8 mouse cellular contexts compared by ENCODE assay signal in the genomic region with DNA sequence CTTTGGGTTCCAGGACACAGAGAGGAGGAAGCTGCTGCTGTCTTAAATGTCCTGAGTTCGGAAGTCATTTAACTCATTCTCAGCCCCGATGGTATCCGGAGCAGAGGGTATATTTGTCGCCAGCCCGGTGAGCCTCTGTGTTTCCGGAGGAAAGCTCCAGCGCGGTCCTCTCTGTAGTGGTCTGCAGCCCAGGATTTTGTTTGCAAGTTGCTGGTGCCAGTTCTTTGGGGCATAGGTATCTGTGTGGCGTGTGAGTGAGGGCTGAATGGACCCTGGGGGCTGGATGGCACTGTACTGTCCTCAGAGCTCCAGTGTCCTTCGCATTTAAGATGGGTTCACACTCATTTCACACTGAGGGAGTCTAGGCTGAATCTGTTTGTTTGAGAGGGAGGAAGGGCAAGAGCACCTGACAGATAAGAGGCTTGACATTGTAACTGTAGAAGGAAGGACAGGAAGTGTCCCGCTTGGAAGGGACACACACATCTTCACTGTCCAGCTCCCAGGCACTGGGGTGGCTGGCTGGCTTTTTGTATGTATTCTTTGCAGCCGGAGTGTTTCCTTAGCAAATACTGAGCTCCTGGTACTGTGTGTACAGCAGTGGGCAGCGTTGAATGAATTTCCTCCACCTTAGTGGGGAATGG. TPM values are rescaled to one million over a fixed set of nuclear protein-coding genes. Genes with fewer than 3 reads are reported as not detected.
DNase-seq lines count a peak whose midpoint lies in the region; ATAC-seq lines count a peak whose summit lies in the region.

No protein-coding gene starts in this region.

- DNase-seq in heart, adult 18-20 months, result peak; percentile 45 to 61
- no peak for DNase-seq in heart, postnatal 4 days
- DNase-seq in forebrain, embryonic 14.5 days (ENCODE audit: low spot score), result no peak
- DNase-seq in right cerebral cortex, adult 2 months (ENCODE audit: low spot score in 2 of 2), result no peak
- no peak for DNase-seq in frontal cortex, postnatal 14 days (ENCODE audit: low spot score in 2 of 2)

- H3K9me3 ChIP-seq in forebrain, embryonic 14.5 days (replicated peaks; ENCODE audit: control insufficient read depth, low read length), result no peaks in the 10 kb centered on the region
- no peaks in the 10 kb centered on the region for H3K9me3 ChIP-seq in intestine, embryonic 16.5 days (ENCODE audit: control insufficient read depth, low read length)
- no peaks in the 10 kb centered on the region for H3K9me3 ChIP-seq in midbrain, embryonic 15.5 days

- peaks cover 18% of the 10 kb centered on the region for H3K4me1 ChIP-seq in forebrain, embryonic 14.5 days (ENCODE audit: control insufficient read depth, insufficient read depth, low read length)
- peaks cover 37% of the 10 kb centered on the region for H3K4me1 ChIP-seq in intestine, embryonic 16.5 days (ENCODE audit: control insufficient read depth, insufficient read depth, low read length)
- peaks cover 29% of the 10 kb centered on the region for H3K4me1 ChIP-seq in midbrain, embryonic 15.5 days

- H3K27me3 ChIP-seq in forebrain, embryonic 14.5 days (replicated peaks; ENCODE audit: control insufficient read depth, insufficient read depth, low read length), result no peaks in the 10 kb centered on the region
- H3K27me3 ChIP-seq in intestine, embryonic 16.5 days (replicated peaks; ENCODE audit: control insufficient read depth, insufficient read depth, low read length), result no peaks in the 10 kb centered on the region
- H3K27me3 ChIP-seq in midbrain, embryonic 15.5 days (replicated peaks), result no peaks in the 10 kb centered on the region

- H3K27ac ChIP-seq in forebrain, embryonic 14.5 days (ENCODE audit: low read depth, low read length), result no peak overlapping the region; the same call in 1 of the 2 replicates
- peak overlapping the region; percentile 98 for H3K27ac ChIP-seq in intestine, embryonic 16.5 days (ENCODE audit: low read length)
- H3K27ac ChIP-seq in midbrain, embryonic 15.5 days, result 0 out of 2 replicates have a peak overlapping the region, but pooled peaks have one; percentile 36

- 48% methylated on average over 13 of the region's 13 CpGs for WGBS in forebrain, embryonic 14.5 days
- 24% methylated on average over 13 of the region's 13 CpGs for WGBS in intestine, embryonic 16.5 days
- WGBS in midbrain, embryonic 15.5 days, result 48% methylated on average over 13 of the region's 13 CpGs

- H3K4me2 ChIP-seq in forebrain, embryonic 14.5 days (ENCODE audit: low read length), result peak overlapping the region; percentile 32
- peak overlapping the region; percentile 67 for H3K4me2 ChIP-seq in intestine, embryonic 16.5 days (ENCODE audit: low read depth, low read length)
- H3K4me2 ChIP-seq in midbrain, embryonic 15.5 days, result peak overlapping the region; percentile 21

- H3K9ac ChIP-seq in forebrain, embryonic 14.5 days (ENCODE audit: low read length), result peak overlapping the region; percentile 49
- peak overlapping the region; percentile 72 for H3K9ac ChIP-seq in intestine, embryonic 16.5 days (ENCODE audit: low read depth, low read length)
- H3K9ac ChIP-seq in midbrain, embryonic 15.5 days, result no peak overlapping the region

- peak overlapping the region; percentile 11 for H3K4me3 ChIP-seq in forebrain, embryonic 14.5 days (ENCODE audit: low read depth, low read length)
- peak overlapping the region; percentile 52 for H3K4me3 ChIP-seq in intestine, embryonic 16.5 days (ENCODE audit: low read length)
- peak overlapping the region; percentile 9 for H3K4me3 ChIP-seq in midbrain, embryonic 15.5 days

- peak; percentile 16; the same call in 1 of the 2 replicates for ATAC-seq in forebrain, embryonic 14.5 days
- peak; percentile 1; the same call in 1 of the 2 replicates for ATAC-seq in intestine, embryonic 16.5 days
- ATAC-seq in midbrain, embryonic 15.5 days (replicated peaks), result no peak
- no peak for ATAC-seq in monocyte, adult 5-6 weeks (replicated peaks; ENCODE audit: insufficient number of reproducible peaks, low FRiP score, low TSS enrichment, poor library complexity, severe bottlenecking)

- no peaks in the 10 kb centered on the region for H3K36me3 ChIP-seq in forebrain, embryonic 14.5 days (ENCODE audit: control insufficient read depth, insufficient read depth, low read length)
- no peaks in the 10 kb centered on the region for H3K36me3 ChIP-seq in intestine, embryonic 16.5 days (ENCODE audit: control insufficient read depth, insufficient read depth, low read length)
- H3K36me3 ChIP-seq in midbrain, embryonic 15.5 days (replicated peaks), result no peaks in the 10 kb centered on the region

RNA-seq across cellular contexts. Expression of gene 5330417H12Rik, which starts 41.4 kb away (rescaled TPM):
- total RNA-seq in heart, adult 18-20 months (2021), result not detected
- total RNA-seq in heart, postnatal 4 days (2021), result not detected
- polyA plus RNA-seq in forebrain, embryonic 14.5 days (2014; fragmentation: Nextera tagmentation; extraction: Ambion mirVana), result not detected in 2 replicates
- polyA plus RNA-seq in intestine, embryonic 16.5 days (2015; fragmentation: Nextera tagmentation; extraction: Ambion mirVana), result not detected in 2 replicates
- polyA plus RNA-seq in midbrain, embryonic 15.5 days (2015; fragmentation: Nextera tagmentation; extraction: Ambion mirVana), result not detected in 2 replicates
- not detected in 3 replicates for total RNA-seq in monocyte, adult 5-6 weeks (2017)

Comparison
In these comparisons a context has a peak if more than half of its experiments do, and no peak if none do; other contexts are left out.
1. DNase-seq: peak in heart, adult 18-20 months (2 of 2); none in heart, postnatal 4 days (single experiment), forebrain, embryonic 14.5 days (single experiment), right cerebral cortex, adult 2 months (0 of 2) and frontal cortex, postnatal 14 days (0 of 2).
2. ATAC-seq: peak in forebrain, embryonic 14.5 days (single experiment) and intestine, embryonic 16.5 days (single experiment); none in midbrain, embryonic 15.5 days (single experiment) and monocyte, adult 5-6 weeks (single experiment).
3. Peak in every context shown above with its lines, with median percentiles within 50 percentile points of each other: H3K4me2 ChIP-seq and H3K4me3 ChIP-seq.